Mouse (Mus musculus): ENCODE measurements around the gene Tmc6.
A peak's percentile ranks its signal among the peaks of the same experiment; 100 is the strongest.
"Not testable (repeated sequence)": the region's sequence is repeated elsewhere in the genome, so short reads cannot be mapped to it uniquely, and the experiment has no call there.

Gene Tmc6

DNA sequence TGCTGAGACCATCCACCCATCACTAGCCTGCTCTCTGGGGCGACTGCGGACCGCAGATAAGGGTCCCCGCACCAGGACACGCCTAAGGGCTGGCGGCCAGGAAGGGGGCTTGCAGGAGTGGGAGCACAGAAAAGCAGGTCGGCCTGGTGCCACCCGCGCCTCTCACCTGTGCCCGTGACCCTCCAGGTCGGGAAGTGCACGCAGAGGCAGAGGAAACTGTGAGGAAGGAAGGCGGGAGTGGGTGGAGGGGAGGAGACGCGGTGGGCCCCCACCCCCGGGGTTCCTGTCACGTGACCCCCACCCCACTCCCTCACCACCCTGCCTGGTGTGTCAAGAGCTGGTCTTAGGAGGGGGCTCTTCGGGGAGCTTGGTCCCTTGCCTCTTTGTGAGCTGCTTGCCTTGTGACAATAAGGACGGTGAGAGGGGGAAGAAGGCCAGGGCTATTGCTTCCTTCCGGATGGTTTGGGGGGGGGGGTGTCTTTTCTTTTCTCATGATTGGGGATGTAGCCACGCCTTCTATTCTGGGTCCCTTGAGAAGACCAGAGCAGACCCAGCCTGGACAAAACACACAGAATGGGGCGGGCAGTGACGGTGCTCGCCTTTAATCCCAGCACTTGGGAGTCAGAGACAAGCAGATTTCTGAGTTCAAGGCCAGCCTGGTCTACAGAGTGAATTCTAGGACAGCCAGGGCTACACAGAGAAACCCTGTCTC lies at the start of gene Tmc6, which contains the start of gene Tmc8:
TSS of gene Tmc6 (minus strand) at position 206 of the 712 bp plus-strand sequence.
TSS of gene Tmc8 (plus strand) at position 84 of the 712 bp plus-strand sequence.
- no peak for DNase-seq (ENCODE audit: low spot score)

DNA sequence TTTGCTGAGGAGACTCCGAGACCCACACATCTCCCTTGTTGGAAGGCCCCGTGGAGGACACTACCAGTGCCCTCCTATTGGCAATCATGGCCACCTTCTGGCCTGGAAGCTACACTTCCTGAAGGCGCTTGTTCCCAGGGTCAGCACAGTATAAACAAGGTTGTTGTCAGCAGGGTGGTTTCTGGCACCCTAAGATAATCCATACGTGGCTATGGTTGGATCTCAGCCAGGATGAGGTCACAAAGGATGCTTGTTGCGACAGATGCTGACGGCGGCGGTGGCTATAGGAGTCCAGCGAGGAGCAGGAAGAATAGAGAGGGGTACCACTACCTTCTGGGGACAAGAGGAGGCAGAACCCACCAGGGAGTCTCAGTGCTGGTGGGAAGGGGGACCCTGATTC lies 48.4 kb upstream of the Tmc6 start:
- DNase-seq (ENCODE audit: low spot score): no peak

GRCm38 (mm10) chr11:117829671-117830215 lies 47.7 kb upstream of the Tmc6 start:
- DNase-seq (ENCODE audit: low spot score): peak; percentile 73

GRCm38 (mm10) chr11:117828888-117829604 lies 47.0 kb upstream of the Tmc6 start:
- peak; percentile 59 for DNase-seq (ENCODE audit: low spot score)

DNA sequence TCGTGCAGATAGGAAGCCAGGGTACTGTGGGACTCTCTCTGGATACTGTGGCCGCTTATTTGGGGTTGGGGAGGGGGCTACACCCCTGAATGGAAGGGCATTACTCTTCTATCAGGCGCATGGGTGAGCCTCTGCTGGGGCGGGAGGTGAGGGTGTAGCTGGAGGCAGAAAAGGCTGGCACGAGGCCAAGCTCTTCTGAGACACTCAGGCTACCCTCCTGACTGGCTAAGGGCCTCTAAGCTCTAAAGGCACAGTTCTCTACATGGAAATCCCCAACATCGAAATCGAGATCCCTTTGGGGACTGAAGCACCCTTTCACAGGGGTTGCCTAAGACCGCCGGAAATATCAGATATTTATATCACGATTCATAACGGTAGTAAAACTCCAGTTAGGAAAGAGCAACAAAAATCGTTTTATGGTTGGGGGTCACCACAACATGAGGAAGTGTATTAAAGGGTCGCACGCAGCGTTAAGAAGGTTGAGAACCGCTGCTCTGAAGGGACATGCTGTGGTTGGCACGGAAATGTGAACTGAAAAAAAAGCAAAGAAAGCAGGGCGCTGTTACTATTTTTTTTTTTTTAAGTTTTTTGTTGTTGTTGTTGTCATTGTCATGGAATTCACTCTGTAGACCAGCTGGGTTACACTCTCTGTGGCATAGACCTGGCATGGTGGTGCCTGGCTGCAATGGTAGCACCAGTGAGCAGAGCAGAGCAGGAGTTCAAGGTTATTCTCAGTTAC lies 46.3 kb upstream of the Tmc6 start:
- peak; percentile 75 for DNase-seq (ENCODE audit: low spot score)

DNA sequence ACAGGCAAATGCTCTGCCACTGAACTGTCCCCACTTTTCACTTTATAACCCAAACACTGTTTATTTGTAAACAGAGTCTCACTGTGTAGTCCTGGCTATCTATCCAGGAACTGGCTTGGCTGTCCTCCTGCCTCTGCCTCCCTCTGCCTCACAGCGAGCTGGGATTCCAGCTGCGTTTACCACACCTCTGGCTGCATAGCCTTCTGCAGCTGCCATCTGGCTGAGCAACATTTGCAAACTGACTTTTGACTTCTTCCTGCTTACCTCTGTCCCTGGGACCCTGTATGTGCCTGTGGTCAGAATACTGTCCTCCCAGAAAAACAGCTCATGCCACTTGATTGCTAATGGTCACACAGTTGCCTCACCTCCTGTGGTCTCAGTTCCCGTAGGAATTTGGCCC lies 45.4 kb upstream of the Tmc6 start:
- no peak for DNase-seq (ENCODE audit: low spot score)

DNA sequence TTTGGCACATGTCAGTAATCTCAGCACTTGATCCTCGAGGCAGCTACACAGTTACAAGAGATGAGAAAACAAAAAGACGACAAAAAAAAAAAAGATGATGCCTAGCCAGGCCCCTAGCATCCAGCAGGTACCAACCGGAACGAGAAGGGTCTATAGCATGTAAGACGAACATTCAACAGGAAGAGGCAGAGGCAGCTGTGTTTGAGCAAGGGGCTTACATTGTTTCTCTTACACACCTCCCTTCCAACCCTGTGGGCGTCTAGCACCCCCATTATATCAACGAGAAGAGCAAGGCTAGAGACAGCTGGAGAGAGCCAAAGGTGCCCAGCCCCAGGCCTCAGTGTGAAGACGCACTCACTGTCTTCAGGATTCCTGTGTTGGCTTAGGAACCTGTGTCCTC lies 44.9 kb upstream of the Tmc6 start:
- no peak for DNase-seq (ENCODE audit: low spot score)

DNA sequence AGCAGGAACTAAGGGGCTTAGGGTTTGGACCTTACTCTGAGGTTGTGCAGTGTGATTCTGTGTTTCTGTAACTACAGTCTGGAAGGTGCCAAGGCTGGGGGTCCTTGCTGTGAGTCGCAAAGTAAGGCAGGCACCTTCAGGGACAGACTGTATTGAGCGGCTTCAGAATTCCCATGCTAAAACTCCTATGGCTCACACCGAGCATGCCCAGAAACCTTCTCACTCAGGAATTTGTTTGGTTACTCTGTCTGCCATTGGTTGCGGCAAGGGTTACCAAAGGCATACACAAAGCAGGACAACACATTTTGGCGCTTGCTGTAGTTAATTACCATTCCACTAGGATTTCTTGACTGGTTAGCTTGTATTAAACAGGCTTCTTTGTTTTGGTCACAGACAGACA lies 44.2 kb upstream of the Tmc6 start:
- DNase-seq (ENCODE audit: low spot score): no peak

DNA sequence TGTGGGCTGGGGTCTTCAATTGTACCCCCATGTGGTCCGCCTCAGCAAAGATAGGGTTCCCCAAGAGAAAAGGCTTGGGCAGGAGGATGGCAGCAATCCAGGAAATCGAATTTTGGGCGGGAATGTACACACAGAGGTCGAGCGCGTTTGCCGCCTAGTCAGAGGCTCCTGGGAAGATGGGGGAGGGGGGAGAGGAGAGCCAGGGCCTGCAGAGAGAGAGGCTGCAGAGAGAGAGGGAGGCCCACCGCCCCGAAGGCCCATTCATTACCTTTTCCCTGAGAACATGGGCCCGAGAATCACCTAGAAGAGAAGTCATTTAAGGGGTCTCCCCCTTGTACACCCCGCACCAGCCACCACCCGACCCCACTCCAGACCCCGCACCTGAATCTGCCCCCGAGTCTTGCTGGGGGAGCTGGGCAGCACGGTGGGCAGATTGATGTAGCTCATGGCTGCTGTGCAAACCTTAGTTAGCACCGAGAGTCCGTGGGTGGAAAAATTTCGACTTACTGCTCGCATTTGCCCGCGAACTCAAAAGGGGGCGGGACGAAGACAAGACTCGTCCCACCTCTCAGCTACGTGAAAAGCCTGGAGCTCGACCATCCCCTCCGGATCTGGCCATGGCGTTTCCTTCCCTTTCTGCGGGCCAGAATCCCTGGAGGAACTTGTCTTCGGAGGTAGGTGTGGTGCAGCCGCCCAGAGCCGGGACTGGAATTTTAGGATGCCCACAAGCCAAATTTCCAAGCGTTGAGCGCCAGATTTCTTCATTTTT lies 43.5 kb upstream of the Tmc6 start, which contains the start of the genes Afmid and Tk1:
TSS of gene Afmid (plus strand) at position 592 of the 769 bp plus-strand sequence.
TSS of gene Tk1 (minus strand) at position 760 of the 769 bp plus-strand sequence.
- DNase-seq (ENCODE audit: low spot score): peak; percentile 82

- peak; percentile 87 for DNase-seq (ENCODE audit: low spot score)
Measured at GRCm38 (mm10) chr11:117824060-117824969, 42.3 kb upstream of the Tmc6 start.

DNA sequence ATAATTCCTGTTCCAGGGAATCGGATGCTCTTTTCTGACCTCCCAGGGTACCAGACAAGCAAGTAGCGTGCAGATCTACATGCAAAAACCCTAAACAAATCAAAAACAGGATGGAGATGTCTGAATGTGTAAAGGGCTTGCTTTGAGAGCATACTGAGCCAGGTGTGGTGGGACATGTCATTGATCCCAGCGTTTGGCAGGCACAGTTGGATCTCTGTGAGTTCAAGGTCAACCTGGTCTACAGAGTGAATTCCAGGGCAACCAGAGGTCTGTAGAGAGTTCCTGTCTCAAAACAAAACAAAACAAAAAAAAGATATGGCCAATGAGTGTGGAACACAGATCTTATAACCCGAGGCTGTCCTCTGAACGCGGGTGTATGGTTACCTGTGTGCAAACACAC lies 41.4 kb upstream of the Tmc6 start:
- DNase-seq (ENCODE audit: low spot score): no peak

GRCm38 (mm10) chr11:117822728-117823241 lies 40.8 kb upstream of the Tmc6 start:
- peak; percentile 67 for DNase-seq (ENCODE audit: low spot score)

GRCm38 (mm10) chr11:117821868-117822267 lies 39.9 kb upstream of the Tmc6 start:
- no peak for DNase-seq (ENCODE audit: low spot score)

DNA sequence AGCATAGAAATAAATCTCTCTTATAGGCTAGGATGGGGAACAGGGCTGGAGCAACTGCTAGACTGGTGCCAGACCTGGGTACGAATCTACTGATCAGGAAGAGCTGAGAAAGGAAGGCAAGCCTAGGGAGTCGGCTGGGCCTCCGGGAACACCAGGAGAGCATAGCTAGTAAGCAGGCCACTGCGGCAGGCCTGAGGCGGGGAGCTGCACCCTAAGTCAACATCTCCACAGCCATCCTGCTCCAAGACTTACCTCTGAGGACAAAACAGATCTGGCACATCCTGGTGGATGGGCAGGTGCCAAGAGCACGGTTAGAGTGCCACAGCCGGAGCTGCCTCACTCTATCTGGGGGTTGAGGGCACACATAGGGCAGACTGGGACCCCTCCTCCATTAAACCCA lies 38.2 kb upstream of the Tmc6 start:
- no peak for DNase-seq (ENCODE audit: low spot score)

DNA sequence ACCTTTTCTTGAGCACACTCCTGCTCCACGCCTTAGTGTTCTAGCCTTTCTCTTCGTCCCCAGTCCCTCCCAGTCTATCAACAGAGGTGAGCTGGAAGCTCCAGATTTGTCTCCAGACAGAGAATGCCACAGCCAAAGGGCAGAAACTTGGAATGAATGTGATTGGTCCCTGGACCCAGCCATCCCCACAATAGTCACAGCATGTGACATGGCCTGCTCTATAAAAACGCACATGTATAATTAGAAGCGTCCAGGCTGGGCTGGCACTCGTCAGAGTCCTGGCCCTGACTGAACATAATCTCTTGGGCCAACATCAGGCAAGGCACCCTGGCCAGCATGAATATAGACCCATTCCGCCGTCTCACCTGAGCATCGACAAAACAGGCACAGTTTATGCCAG lies 37.1 kb upstream of the Tmc6 start:
- DNase-seq (ENCODE audit: low spot score): no peak

DNA sequence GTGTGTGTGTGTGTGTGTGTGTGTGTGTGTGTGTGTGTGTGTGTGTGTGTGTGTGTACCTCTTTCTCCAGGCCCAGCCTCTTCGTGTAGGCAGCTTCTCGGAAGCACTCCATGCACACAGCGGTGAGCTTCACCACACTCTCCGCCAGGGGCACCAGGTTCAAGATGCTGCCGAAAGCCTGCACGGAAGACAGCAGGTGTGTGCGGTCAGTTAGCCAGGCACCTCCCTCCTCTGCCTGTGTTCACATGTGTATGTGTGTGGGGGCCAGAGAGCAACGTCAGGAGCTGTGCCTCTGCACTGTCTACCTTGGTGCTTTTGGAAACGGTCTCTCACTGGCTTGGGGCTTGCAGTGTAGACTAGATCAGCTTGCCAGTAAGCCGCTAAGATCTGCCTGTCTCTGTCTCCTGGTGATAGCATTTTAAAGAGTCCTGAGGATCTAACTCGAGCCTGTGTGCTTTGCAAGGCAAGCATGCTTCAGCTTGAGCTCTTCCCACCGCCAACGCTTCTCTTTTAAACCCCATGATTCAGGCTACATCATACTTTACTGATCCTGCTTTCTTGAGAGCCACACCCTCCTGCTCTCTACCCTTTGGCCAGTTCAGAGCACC lies 34.5 kb upstream of the Tmc6 start:
- DNase-seq (ENCODE audit: low spot score): no peak

DNA sequence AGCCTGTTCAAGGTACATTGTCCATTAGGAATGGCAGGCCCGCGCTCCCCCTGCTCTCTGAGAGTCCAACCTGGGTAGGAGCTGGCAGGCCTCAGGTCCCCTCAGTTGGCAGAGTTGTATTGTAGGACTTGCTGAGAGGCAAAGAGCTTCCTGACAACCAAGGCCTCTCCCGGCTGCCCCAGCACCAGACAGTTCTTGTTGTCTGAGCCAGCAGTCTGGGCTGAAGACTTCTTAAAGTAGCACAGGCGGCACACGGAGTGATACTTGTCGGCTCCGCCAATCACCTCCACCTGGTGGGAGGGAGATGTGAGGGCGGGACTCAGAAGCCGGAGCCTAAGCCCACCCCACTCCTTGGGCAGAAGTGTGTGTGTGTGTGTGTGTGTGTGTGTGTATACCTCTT lies 33.9 kb upstream of the Tmc6 start:
- DNase-seq (ENCODE audit: low spot score): not testable (repeated sequence)

DNA sequence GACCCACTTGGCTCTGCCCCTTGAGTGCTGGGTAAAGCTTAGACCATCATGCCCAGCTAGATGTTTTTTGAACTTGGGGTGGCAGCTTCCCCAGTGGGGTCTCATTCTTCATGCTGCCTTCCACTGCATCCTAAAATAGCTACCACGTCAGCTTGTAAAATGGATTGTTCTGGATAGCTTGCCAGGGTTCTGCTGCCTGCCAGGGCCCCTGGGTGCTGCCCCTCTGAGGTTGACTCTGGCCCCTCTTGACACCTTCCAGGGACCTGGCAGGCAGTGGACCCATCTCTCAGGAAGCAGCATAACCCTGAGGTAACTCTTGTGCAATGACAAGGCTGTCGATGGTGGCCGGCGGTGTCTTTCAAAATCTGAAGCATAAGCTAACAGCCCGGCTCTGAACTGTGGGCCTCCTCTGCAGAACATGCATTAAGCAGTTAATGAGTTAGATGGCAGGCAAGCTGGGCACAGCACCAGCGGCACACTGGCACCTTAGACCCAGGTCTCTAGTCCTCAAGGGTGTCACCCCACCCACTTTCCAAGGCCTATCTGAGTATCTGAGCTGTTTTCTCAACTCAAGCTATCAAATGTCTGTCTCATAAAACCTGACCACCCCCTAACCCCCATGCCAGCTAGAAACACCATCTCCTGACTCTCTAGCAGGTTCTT lies 32.8 kb upstream of the Tmc6 start:
- no peak for DNase-seq (ENCODE audit: low spot score)

DNA sequence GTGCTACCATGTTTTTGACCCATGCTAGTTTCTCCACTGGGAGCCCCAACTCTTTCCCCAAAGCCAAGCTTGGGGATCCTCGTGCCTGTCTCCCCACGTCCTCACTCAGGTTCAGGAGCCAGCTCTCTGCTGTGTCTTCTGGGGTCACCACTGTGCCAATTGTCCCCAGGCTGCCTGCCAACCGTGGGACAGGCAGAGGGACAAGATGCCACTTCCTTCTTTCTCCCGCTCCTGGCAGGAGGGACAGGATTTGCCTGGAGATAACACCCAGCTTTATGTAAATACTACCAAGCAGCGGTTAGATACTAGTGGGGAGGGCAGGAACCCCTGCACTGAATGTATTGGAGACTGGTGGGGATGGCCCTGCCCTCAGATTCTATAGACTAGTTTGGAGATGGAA lies 31.9 kb upstream of the Tmc6 start:
- no peak for DNase-seq (ENCODE audit: low spot score)
